Comparison of ENCODE assay signal across 18 mouse cellular contexts in genomic region chr11:44142996-44143395, GRCm38 (mm10).
DNase-seq lines count a peak whose midpoint lies in the region; TF ChIP-seq lines count a peak whose summit lies in the region.
"Had no signal": no experiment of that assay in that cellular context is flagged by ENCODE, and none has a peak within 500 bp of the region (broad histone marks: within the 10 kb centered on the region; RNA-seq: fewer than 3 reads in every experiment).

No protein-coding gene starts in this region.

- H3K36me3 ChIP-seq in thymus, adult 2 months (ENCODE audit: control insufficient read depth, insufficient read depth, low read length): no peaks in the 10 kb centered on the region
- no peaks in the 10 kb centered on the region for H3K36me3 ChIP-seq in embryonic facial prominence, embryonic 10.5 days (replicated peaks)
- H3K36me3 ChIP-seq: heart, embryonic 12.5 days; hindbrain, embryonic 15.5 days; limb, embryonic 13.5 days; midbrain, embryonic 13.5 days; neural tube, embryonic 15.5 days had no signal

- no peak overlapping the region for H3K27ac ChIP-seq in thymus, adult 2 months (ENCODE audit: control insufficient read depth, insufficient read depth, low read length)
- no peak overlapping the region for H3K27ac ChIP-seq in embryonic facial prominence, embryonic 10.5 days (replicated peaks)
- H3K27ac ChIP-seq: hindbrain, embryonic 15.5 days; left cerebral cortex, adult 2 months; limb, embryonic 13.5 days; liver, embryonic 14.5 days; midbrain, embryonic 13.5 days; neural tube, embryonic 15.5 days had no signal

- peak; percentile 13 to 43 for DNase-seq in cerebellum, postnatal 14 days
- no peak for DNase-seq in cerebellum, adult 18-20 months
- DNase-seq in layer of hippocampus, adult 18-20 months (ENCODE audit: low spot score in 2 of 2): peak; percentile 3 to 35
- no peak for DNase-seq in layer of hippocampus, postnatal 25 days (ENCODE audit: extremely low spot score in 1 of 2, low spot score in 1 of 2)
- peak; percentile 14 to 43 for DNase-seq in frontal cortex, postnatal 36 days (ENCODE audit: low spot score in 2 of 2)
- DNase-seq in right cerebral cortex, postnatal 25 days: peak; percentile 25
- no peak for DNase-seq in thymus, adult 2 months
- DNase-seq in embryonic facial prominence, embryonic 10.5 days (ENCODE audit: low spot score): no peak
- DNase-seq: cerebellum, adult 8-10 months; heart, postnatal 36 days had no signal

- no peak for TF ChIP-seq POLR2A in thymus, adult 2 months (IDR thresholded peaks at IDR 0.05; ENCODE audit: control insufficient read depth, extremely low read depth, insufficient read depth, low read length, poor library complexity)

- no peaks in the 10 kb centered on the region for H3K9me3 ChIP-seq in embryonic facial prominence, embryonic 10.5 days
- H3K9me3 ChIP-seq: heart, embryonic 12.5 days; hindbrain, embryonic 15.5 days; limb, embryonic 13.5 days; midbrain, embryonic 13.5 days; neural tube, embryonic 15.5 days had no signal

- H3K4me1 ChIP-seq in thymus, adult 2 months (replicated peaks; ENCODE audit: control insufficient read depth, insufficient read depth, low read length): no peaks in the 10 kb centered on the region
- no peaks in the 10 kb centered on the region for H3K4me1 ChIP-seq in embryonic facial prominence, embryonic 10.5 days
- H3K4me1 ChIP-seq: heart, embryonic 12.5 days; hindbrain, embryonic 15.5 days; limb, embryonic 13.5 days; midbrain, embryonic 13.5 days; neural tube, embryonic 15.5 days had no signal

- 96% methylated on average over 4 of the region's 4 CpGs for WGBS in thymus, adult 2 months
- 92% methylated on average over 4 of the region's 4 CpGs for WGBS in embryonic facial prominence, embryonic 10.5 days

- no peaks in the 10 kb centered on the region for H3K27me3 ChIP-seq in thymus, adult 2 months (ENCODE audit: control insufficient read depth, insufficient read depth, low read length)
- no peaks in the 10 kb centered on the region for H3K27me3 ChIP-seq in embryonic facial prominence, embryonic 10.5 days (replicated peaks; ENCODE audit: low read depth, poor library complexity, severe bottlenecking)
- H3K27me3 ChIP-seq: heart, embryonic 12.5 days; hindbrain, embryonic 15.5 days; limb, embryonic 13.5 days; midbrain, embryonic 13.5 days; neural tube, embryonic 15.5 days had no signal

- no peak overlapping the region for H3K4me3 ChIP-seq in thymus, adult 2 months (ENCODE audit: control insufficient read depth, insufficient read depth, low read length)
- H3K4me3 ChIP-seq in embryonic facial prominence, embryonic 10.5 days: no peak overlapping the region
- H3K4me3 ChIP-seq: heart, embryonic 12.5 days; hindbrain, embryonic 15.5 days; left cerebral cortex, adult 2 months; limb, embryonic 13.5 days; midbrain, embryonic 13.5 days; myocyte; neural tube, embryonic 15.5 days had no signal

- TF ChIP-seq CTCF in thymus, adult 2 months (IDR thresholded peaks at IDR 0.05; ENCODE audit: borderline replicate concordance, control insufficient read depth, extremely low read depth, insufficient read depth, low read length, poor library complexity): no peak

Comparison
In these comparisons a context has a peak if more than half of its experiments do, and no peak if none do; other contexts are left out.
1. DNase-seq: peak in cerebellum, postnatal 14 days (2 of 2), layer of hippocampus, adult 18-20 months (2 of 2), frontal cortex, postnatal 36 days (2 of 2) and right cerebral cortex, postnatal 25 days (single experiment); none in cerebellum, adult 18-20 months (0 of 2), layer of hippocampus, postnatal 25 days (0 of 2), thymus, adult 2 months (single experiment) and embryonic facial prominence, embryonic 10.5 days (single experiment).